Mouse (Mus musculus) limb, embryonic 11.5 days (tissue): ENCODE measurements at regions not wholly inside any gene's neighbourhood (a gene's known extent, or its start where the extent isn't known, plus 50 kb on each side); places are given as distances from the start of the nearest gene placed in this dataset.

Experiments used
- ATAC-seq: fragments of 200-750 bp; cut with Nextera tagmentation; 2 replicates; pipeline ENCODE4 v1.8.0; 2017; ENCODE audit warnings: low read depth; ENCODE audit not compliant: insufficient number of reproducible peaks, low FRiP score, low TSS enrichment
- DNase-seq: peaks from one replicate; pipeline ENCODE4 v3.0.0-alpha.2; 2015; ENCODE audit warnings: low spot score
- H3K27ac ChIP-seq: fragments of 300-500 bp; sonication (generic); replicated peaks from 2 replicates; pipeline ENCODE4 v1.5.1; 2014; ENCODE audit warnings: low read depth, mild to moderate bottlenecking, low read length
- H3K27me3 ChIP-seq: fragments of 300-500 bp; sonication (generic); 2 replicates; pipeline ENCODE4 v1.6.1; 2014; ENCODE audit warnings: mild to moderate bottlenecking, low read length, mixed read lengths; ENCODE audit not compliant: control insufficient read depth, insufficient read depth
- H3K36me3 ChIP-seq: fragments of 300-500 bp; sonication (generic); 2 replicates; pipeline ENCODE4 v1.6.1; 2014; ENCODE audit warnings: mild to moderate bottlenecking, low read length, moderate library complexity, mixed read lengths; ENCODE audit not compliant: control insufficient read depth, insufficient read depth
- H3K4me1 ChIP-seq: fragments of 300-500 bp; sonication (generic); 2 replicates; pipeline ENCODE4 v1.6.1; 2014; ENCODE audit warnings: low read length, mixed read lengths; ENCODE audit not compliant: control insufficient read depth, insufficient read depth
- H3K4me2 ChIP-seq: fragments of 300-500 bp; sonication (generic); 2 replicates; pipeline ENCODE4 v1.6.1; 2014; ENCODE audit warnings: low read depth, mild to moderate bottlenecking, moderate library complexity; ENCODE audit not compliant: severe bottlenecking
- H3K4me3 ChIP-seq: fragments of 300-500 bp; sonication (generic); 2 replicates; pipeline ENCODE4 v1.5.1; 2014; ENCODE audit warnings: low read depth, low read length
- H3K9ac ChIP-seq: fragments of 300-500 bp; sonication (generic); 2 replicates; pipeline ENCODE4 v1.6.1; 2014; ENCODE audit warnings: mild to moderate bottlenecking, low read length
- H3K9me3 ChIP-seq: fragments of 300-500 bp; sonication (generic); 2 replicates; pipeline ENCODE4 v1.6.1; 2016; ENCODE audit warnings: low read length; ENCODE audit not compliant: control insufficient read depth
- WGBS: fragments of 180-500 bp; shearing (Covaris S2); extraction: QIAGEN DNeasy Blood & Tissue Kit; methylation state at CpG from one replicate; pipeline ENCODE4 v1.1.7; 2014; 5-methylcytosine and 5-hydroxymethylcytosine counted together

DNA sequence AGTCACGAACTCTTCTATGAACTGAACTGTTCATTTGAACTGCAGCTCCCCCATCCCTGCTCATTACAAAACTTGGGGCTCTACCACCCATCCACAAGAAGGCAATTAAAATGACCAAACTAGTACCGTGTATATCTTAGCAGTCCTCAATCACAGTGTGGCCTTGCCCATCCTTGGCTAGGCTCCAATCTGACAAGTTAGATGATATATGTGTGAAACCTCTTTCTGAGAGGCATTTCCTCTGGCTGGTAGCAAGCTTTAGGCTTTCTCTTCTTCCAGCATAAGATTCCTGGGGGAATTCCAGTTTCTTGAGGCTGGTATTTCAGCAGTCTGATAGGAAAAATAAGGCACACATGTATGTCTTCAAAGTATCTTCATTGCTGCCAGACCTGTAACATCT lies 88.8 kb upstream of the Hnrnpa3 start:
- H3K9me3 ChIP-seq: no peaks in the 10 kb centered on the region
- no peak overlapping the region for H3K9ac ChIP-seq
- 81% methylated on average over 2 of the region's 2 CpGs for WGBS
- no peaks in the 10 kb centered on the region for H3K4me1 ChIP-seq
- H3K4me3 ChIP-seq: no peak overlapping the region
- H3K27ac ChIP-seq: no peak overlapping the region
- no peak for ATAC-seq
- no peaks in the 10 kb centered on the region for H3K27me3 ChIP-seq
- H3K4me2 ChIP-seq: no peak overlapping the region
- H3K36me3 ChIP-seq: no peaks in the 10 kb centered on the region
- no peak for DNase-seq

DNA sequence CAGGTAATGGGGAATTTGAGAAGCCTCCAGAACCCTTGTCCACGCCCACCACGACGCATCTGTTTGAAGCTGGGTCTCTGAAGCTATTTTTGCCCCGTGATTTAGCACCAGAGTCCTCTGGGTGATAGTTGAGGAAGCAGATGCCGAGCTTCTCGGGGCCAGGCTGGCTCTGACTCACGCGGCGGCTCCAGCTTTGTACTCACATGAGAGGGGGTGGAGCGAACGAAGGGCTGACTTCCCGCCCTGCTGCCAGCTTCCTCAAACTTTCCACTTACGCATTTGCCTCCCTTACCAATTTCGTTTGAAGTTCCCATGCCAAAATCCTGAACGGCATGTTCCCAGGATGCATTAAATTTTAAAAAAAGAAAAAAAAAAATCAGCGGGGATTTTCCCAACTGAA lies 74.1 kb upstream of the Hnrnpa3 start:
- H3K27ac ChIP-seq: no peak overlapping the region
- H3K9ac ChIP-seq: peak overlapping the region; percentile 43; the same call in 1 of the 2 replicates
- ATAC-seq: no peak

DNA sequence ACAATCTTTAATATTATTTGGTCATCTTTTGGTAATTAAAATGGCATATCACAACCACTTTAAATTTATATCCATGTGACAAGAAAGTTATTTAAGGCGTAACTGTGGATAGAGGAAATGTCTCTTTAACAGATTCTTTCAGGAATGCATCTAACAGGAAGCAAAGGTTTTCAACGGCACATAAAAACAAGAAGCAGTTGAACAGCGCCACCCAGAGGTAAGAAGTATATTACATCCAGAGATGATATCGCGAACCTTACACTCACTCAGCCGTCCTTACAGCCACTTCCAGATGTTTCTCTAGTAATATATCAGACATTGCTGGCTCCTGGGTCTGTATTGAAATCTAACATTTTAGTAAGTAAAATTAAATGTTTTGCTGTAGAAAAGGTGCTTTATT lies 70.5 kb upstream of the Hnrnpa3 start:
- ATAC-seq: 0 out of 2 replicates have a peak, but pooled peaks have one; percentile 17

More for the DNA sequence above, 74.1 kb upstream of the Hnrnpa3 start:
- peak; percentile 82 for DNase-seq
- Histone ChIP-seq H3K4me3 (no peak overlapping the region), H3K9me3 (no peaks in the 10 kb centered on the region), H3K27me3 (no peaks in the 10 kb centered on the region), H3K4me2 (peak overlapping the region; percentile 46), H3K4me1 (peaks cover 4% of the 10 kb centered on the region), H3K36me3 (no peaks in the 10 kb centered on the region)
- under 1% methylated on average over 16 of the region's 16 CpGs for WGBS

DNA sequence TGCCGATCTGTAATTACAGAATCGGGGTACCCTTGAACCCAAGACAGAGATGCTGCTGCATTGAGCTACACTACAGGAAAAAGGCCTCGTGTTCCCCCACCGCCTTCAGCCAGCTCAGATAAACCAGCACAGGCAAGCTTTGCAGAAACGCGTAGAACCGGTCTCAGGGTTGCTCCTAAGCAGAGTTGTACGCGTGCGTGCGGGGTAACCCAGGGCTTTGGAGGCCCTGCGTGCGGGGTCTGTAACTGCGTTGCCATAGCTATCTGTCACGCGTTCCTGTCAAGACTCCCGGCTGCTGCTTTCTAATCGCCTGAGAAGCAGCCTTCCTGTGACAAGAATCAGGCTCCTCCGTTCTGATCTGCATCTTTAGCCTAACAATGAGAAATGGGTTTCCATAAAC lies 69.6 kb upstream of the Hnrnpa3 start:
- Histone ChIP-seq H3K9me3 (no peaks in the 10 kb centered on the region), H3K4me2 (peak overlapping the region; percentile 30; the same call in 1 of the 2 replicates), H3K4me3 (no peak overlapping the region), H3K27me3 (no peaks in the 10 kb centered on the region), H3K27ac (no peak overlapping the region), H3K4me1 (peaks cover 6% of the 10 kb centered on the region), H3K9ac (no peak overlapping the region), H3K36me3 (no peaks in the 10 kb centered on the region)
- 4% methylated on average over 19 of the region's 19 CpGs for WGBS
- ATAC-seq (no peak), DNase-seq (peak; percentile 57)

More for the DNA sequence above, 70.5 kb upstream of the Hnrnpa3 start:
- Histone ChIP-seq H3K27ac (no peak overlapping the region), H3K27me3 (no peaks in the 10 kb centered on the region), H3K9ac (no peak overlapping the region), H3K4me1 (peaks cover 6% of the 10 kb centered on the region), H3K4me3 (no peak overlapping the region), H3K9me3 (no peaks in the 10 kb centered on the region), H3K4me2 (no peak overlapping the region), H3K36me3 (no peaks in the 10 kb centered on the region)
- under 1% methylated on average over 6 of the region's 6 CpGs for WGBS
- DNase-seq: peak; percentile 79

DNA sequence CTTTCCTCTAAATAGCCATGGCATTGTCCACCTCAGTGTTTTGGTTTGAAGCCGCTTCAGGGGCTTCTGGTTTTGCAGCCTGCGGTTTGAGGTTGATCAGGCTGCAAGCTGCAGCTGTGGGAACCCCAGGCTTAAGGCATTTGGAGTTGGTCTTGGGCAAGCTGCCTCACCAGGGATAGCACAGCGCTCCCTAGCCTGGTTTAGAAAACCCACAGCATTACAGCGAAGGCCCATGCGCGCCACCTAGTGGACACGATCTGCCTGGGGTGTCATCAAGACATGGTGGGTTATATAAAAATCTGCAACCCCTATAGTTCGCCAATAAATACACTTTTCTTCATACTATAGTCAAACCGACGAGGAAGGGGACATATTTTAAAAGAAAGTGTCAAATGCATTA lies 68.9 kb upstream of the Hnrnpa3 start:
- DNase-seq: peak; percentile 97
- H3K9ac ChIP-seq: no peak overlapping the region

DNA sequence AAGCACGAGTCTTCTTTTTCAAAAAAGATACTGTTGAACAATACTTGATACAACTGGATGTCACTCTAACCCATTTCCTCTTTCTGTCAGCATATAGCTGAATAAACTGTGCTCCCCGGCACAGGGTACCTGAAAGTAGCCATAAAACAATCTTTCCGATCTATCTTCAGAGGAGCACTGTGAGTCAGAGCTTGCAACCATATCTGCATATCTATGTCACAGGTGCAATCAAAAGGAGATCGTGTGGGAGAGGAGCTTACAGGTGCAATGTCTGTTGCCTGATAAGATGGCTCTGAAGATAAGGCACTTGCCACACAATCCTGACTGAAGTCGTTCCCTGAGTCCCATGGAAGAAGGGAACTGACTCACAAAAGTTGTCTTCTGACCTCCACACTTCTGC lies 58.5 kb upstream of the Hnrnpa3 start:
- Histone ChIP-seq H3K9ac (no peak overlapping the region), H3K36me3 (no peaks in the 10 kb centered on the region), H3K27ac (no peak overlapping the region), H3K27me3 (no peaks in the 10 kb centered on the region), H3K9me3 (no peaks in the 10 kb centered on the region), H3K4me2 (no peak overlapping the region), H3K4me3 (no peak overlapping the region), H3K4me1 (no peaks in the 10 kb centered on the region)
- no peak for DNase-seq
- 80% methylated on average over 5 of the region's 5 CpGs for WGBS
- ATAC-seq: no peak

More for the DNA sequence above, 68.9 kb upstream of the Hnrnpa3 start:
- Histone ChIP-seq H3K4me3 (no peak overlapping the region), H3K27ac (no peak overlapping the region), H3K27me3 (no peaks in the 10 kb centered on the region), H3K36me3 (no peaks in the 10 kb centered on the region), H3K9me3 (no peaks in the 10 kb centered on the region), H3K4me1 (peaks cover 6% of the 10 kb centered on the region), H3K4me2 (peak overlapping the region; percentile 30; the same call in 1 of the 2 replicates)
- 7% methylated on average over 10 of the region's 10 CpGs for WGBS
- ATAC-seq: 0 out of 2 replicates have a peak, but pooled peaks have one; percentile 35

DNA sequence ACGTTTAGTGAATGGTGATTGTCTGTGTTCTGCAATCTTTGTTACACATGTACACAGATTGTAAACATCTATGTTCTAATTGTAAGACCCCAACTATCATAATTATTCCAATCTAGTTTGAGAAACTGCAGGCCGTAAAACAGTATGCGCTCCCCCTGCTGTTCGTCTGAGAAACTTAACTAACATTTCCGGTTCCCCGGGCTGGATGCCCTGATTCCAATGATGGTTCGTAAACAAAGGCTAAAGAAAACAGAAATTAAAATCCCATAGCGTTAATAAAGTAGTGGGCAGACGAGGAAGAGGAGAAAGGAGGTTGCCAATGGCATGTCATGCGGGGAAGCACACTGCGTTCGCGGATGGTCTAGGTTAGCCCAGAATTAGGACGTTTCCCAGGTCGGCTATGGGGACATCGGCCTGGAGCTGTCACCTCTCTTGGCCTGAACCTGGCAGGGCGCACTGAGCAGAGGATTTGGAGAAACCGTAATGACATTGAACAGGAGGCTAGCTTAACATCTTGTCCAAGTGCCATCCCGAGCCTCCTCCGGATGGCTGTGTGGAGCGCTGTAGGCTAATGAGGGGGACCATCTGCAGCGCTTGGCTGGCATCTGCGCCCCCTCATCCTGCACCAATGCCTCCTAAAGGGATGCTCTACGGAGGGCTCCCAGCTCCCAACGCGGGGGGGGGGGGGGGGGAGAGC lies 55.7 kb upstream of the Hnrnpa3 start:
- Histone ChIP-seq H3K4me2 (peak overlapping the region; percentile 50), H3K4me1 (peaks cover 15% of the 10 kb centered on the region), H3K4me3 (peak overlapping the region; percentile 2; the same call in 1 of the 2 replicates), H3K9ac (peak overlapping the region; percentile 1; the same call in 1 of the 2 replicates), H3K36me3 (no peaks in the 10 kb centered on the region), H3K27me3 (no peaks in the 10 kb centered on the region), H3K9me3 (no peaks in the 10 kb centered on the region), H3K27ac (no peak overlapping the region)
- DNase-seq: peak; percentile 58
- no peak for ATAC-seq
- WGBS: 13% methylated on average over 25 of the region's 26 CpGs

DNA sequence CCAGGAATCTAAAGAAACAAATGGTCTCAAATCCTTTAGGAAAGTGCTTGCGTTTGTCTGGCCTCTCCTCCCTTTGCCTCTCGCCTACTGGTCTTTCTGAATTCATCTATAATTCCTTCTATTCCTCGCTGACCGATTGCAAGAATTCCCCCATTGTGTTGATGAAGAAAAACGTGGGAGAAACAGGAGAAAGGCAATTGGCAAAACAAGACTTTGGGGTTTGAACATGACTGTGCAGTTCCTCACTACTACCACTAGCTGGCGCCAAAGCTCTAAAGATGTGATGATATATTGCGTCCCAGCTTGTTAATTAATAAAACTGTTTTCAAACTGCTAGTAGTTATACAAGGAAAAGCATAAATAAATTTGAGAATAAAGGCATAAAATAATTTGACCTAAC lies 53.4 kb upstream of the Hnrnpa3 start:
- 2% methylated on average over 7 of the region's 7 CpGs for WGBS
- H3K4me1 ChIP-seq: peaks cover 30% of the 10 kb centered on the region
- ATAC-seq: no peak
- H3K9ac ChIP-seq: no peak overlapping the region
- H3K9me3 ChIP-seq: no peaks in the 10 kb centered on the region
- no peaks in the 10 kb centered on the region for H3K36me3 ChIP-seq
- H3K4me2 ChIP-seq: no peak overlapping the region
- no peaks in the 10 kb centered on the region for H3K27me3 ChIP-seq
- DNase-seq: peak; percentile 67
- H3K4me3 ChIP-seq: no peak overlapping the region
- H3K27ac ChIP-seq: no peak overlapping the region
